Mouse (Mus musculus) kidney, adult 8-10 months (tissue): ENCODE measurements around the gene Fut2.

ENCODE experiments used
- DNase-seq, 2 experiments: peaks; one replicate each; pipeline ENCODE4 v3.0.0; 2022

Gene Fut2

GRCm38 (mm10) chr7:45702316-45702715, 36.1 kb upstream of the Fut2 start:
- peak in 1 of 2 experiments; percentile 35 for DNase-seq

- DNase-seq = peak in 1 of 2 experiments; percentile 23
Measured at GRCm38 (mm10) chr7:45701607-45702006, 35.4 kb upstream of the Fut2 start.

GRCm38 (mm10) chr7:45701072-45701471, 34.9 kb upstream of the Fut2 start:
- no peak for DNase-seq

GRCm38 (mm10) chr7:45700301-45701015, 34.3 kb upstream of the Fut2 start:
- DNase-seq = peak; percentile 86

- no peak for DNase-seq
Measured at GRCm38 (mm10) chr7:45699523-45700141, 33.4 kb upstream of the Fut2 start, which contains the start of gene Car11. TSS of gene Car11 (plus strand) at chr7:45699843.

- DNase-seq = no peak
Measured at GRCm38 (mm10) chr7:45697894-45698293, 31.7 kb upstream of the Fut2 start.

GRCm38 (mm10) chr7:45695098-45695497, 28.9 kb upstream of the Fut2 start:
- DNase-seq = no peak

- no peak for DNase-seq
Measured at GRCm38 (mm10) chr7:45693921-45694591, 27.9 kb upstream of the Fut2 start, which contains the start of gene Sec1. TSS of gene Sec1 (minus strand) at chr7:45694402.

- DNase-seq = no peak
Measured at GRCm38 (mm10) chr7:45692364-45692763, 26.2 kb upstream of the Fut2 start.

GRCm38 (mm10) chr7:45689800-45690199, 23.6 kb upstream of the Fut2 start:
- peak in 1 of 2 experiments; percentile 26 for DNase-seq

- DNase-seq = no peak
Measured at GRCm38 (mm10) chr7:45689099-45689498, 22.9 kb upstream of the Fut2 start.

- no peak for DNase-seq
Measured at GRCm38 (mm10) chr7:45686841-45687240, 20.6 kb upstream of the Fut2 start.

- DNase-seq = no peak
Measured at GRCm38 (mm10) chr7:45685811-45686210, 19.6 kb upstream of the Fut2 start.

GRCm38 (mm10) chr7:45683396-45684050, 17.3 kb upstream of the Fut2 start, which contains the start of gene Ntn5:
TSS of gene Ntn5 (plus strand) at chr7:45684022.
- no peak for DNase-seq

GRCm38 (mm10) chr7:45682144-45683126, 16.2 kb upstream of the Fut2 start:
- peak; percentile 76 to 87 for DNase-seq

GRCm38 (mm10) chr7:45681046-45681736, 15.0 kb upstream of the Fut2 start:
- DNase-seq = no peak

GRCm38 (mm10) chr7:45679966-45680621, 13.9 kb upstream of the Fut2 start:
- DNase-seq = peak; percentile 21 to 34

- DNase-seq = no peak
Measured at GRCm38 (mm10) chr7:45678513-45678912, 12.3 kb upstream of the Fut2 start.

GRCm38 (mm10) chr7:45677627-45678295, 11.6 kb upstream of the Fut2 start:
- DNase-seq = no peak

- no peak for DNase-seq
Measured at GRCm38 (mm10) chr7:45668921-45669320, 2.7 kb upstream of the Fut2 start.
